Mouse (Mus musculus) inflammation-experienced regulatory T-cells, adult 6 months (primary cell): ENCODE results near the gene Ralgps1. TPM values are rescaled to one million over a fixed set of nuclear protein-coding genes. Genes with fewer than 3 reads are reported as not detected.
"Not testable (repeated sequence)": the region's sequence is repeated elsewhere in the genome, so short reads cannot be mapped to it uniquely, and the experiment has no call there.

ENCODE experiments used
- ATAC-seq: one replicate; pipeline ENCODE4 v1.8.0; 2017
- polyA plus RNA-seq, 3 experiments: library from polyadenylated mRNA; unstranded; fragments of 100-300 nt; shearing (Covaris generic); gene quantifications; one replicate each; pipeline ENCODE4 v1.2.1; 2017

The Ralgps1 gene
- polyA plus RNA-seq, 3 experiments from 2014 or later = 5.2 to 14.8 (median 7.4) TPM

- ATAC-seq = no peak
Observed at GRCm38 (mm10) chr2:33361139-33361716, 10.1 kb downstream of the Ralgps1 start.

- ATAC-seq = no peak
Observed at GRCm38 (mm10) chr2:33360564-33360963, 10.7 kb downstream of the Ralgps1 start.

GRCm38 (mm10) chr2:33359184-33359583 is 12.1 kb downstream of the Ralgps1 start:
- ATAC-seq = no peak

- ATAC-seq = no peak
Observed at GRCm38 (mm10) chr2:33357250-33357838, 13.9 kb downstream of the Ralgps1 start.

GRCm38 (mm10) chr2:33355558-33355957 is 15.7 kb downstream of the Ralgps1 start:
- ATAC-seq = no peak

GRCm38 (mm10) chr2:33353432-33353831 is 17.9 kb downstream of the Ralgps1 start:
- no peak for ATAC-seq

- ATAC-seq = no peak
Observed at GRCm38 (mm10) chr2:33351449-33351848, 19.8 kb downstream of the Ralgps1 start.

GRCm38 (mm10) chr2:33350921-33351320 is 20.4 kb downstream of the Ralgps1 start:
- no peak for ATAC-seq

- no peak for ATAC-seq
Observed at GRCm38 (mm10) chr2:33349581-33349980, 21.7 kb downstream of the Ralgps1 start.

- ATAC-seq = peak; percentile 56
Observed at GRCm38 (mm10) chr2:33349081-33349480, 22.2 kb downstream of the Ralgps1 start.

GRCm38 (mm10) chr2:33348260-33348659 is 23.0 kb downstream of the Ralgps1 start:
- no peak for ATAC-seq

- ATAC-seq = no peak
Observed at GRCm38 (mm10) chr2:33347607-33348006, 23.7 kb downstream of the Ralgps1 start.

- no peak for ATAC-seq
Observed at GRCm38 (mm10) chr2:33346749-33347148, 24.5 kb downstream of the Ralgps1 start.

GRCm38 (mm10) chr2:33345956-33346355 is 25.3 kb downstream of the Ralgps1 start:
- ATAC-seq = no peak

GRCm38 (mm10) chr2:33345475-33345874 is 25.8 kb downstream of the Ralgps1 start:
- no peak for ATAC-seq

GRCm38 (mm10) chr2:33343413-33343812 is 27.9 kb downstream of the Ralgps1 start:
- no peak for ATAC-seq

- no peak for ATAC-seq
Observed at GRCm38 (mm10) chr2:33342148-33342547, 29.1 kb downstream of the Ralgps1 start.

- ATAC-seq = no peak
Observed at GRCm38 (mm10) chr2:33335789-33336188, 35.5 kb downstream of the Ralgps1 start.

- ATAC-seq = no peak
Observed at GRCm38 (mm10) chr2:33329622-33330021, 41.7 kb downstream of the Ralgps1 start.

GRCm38 (mm10) chr2:33328941-33329340 is 42.3 kb downstream of the Ralgps1 start:
- peak; percentile 50 for ATAC-seq

GRCm38 (mm10) chr2:33325359-33325758 is 45.9 kb downstream of the Ralgps1 start:
- ATAC-seq = no peak

GRCm38 (mm10) chr2:33323799-33324595 is 47.3 kb downstream of the Ralgps1 start:
- ATAC-seq = no peak

- not testable (repeated sequence) for ATAC-seq
Observed at GRCm38 (mm10) chr2:33323043-33323625, 48.2 kb downstream of the Ralgps1 start.
